Comparison of ENCODE assay signal across 8 mouse cellular contexts in the genomic region with DNA sequence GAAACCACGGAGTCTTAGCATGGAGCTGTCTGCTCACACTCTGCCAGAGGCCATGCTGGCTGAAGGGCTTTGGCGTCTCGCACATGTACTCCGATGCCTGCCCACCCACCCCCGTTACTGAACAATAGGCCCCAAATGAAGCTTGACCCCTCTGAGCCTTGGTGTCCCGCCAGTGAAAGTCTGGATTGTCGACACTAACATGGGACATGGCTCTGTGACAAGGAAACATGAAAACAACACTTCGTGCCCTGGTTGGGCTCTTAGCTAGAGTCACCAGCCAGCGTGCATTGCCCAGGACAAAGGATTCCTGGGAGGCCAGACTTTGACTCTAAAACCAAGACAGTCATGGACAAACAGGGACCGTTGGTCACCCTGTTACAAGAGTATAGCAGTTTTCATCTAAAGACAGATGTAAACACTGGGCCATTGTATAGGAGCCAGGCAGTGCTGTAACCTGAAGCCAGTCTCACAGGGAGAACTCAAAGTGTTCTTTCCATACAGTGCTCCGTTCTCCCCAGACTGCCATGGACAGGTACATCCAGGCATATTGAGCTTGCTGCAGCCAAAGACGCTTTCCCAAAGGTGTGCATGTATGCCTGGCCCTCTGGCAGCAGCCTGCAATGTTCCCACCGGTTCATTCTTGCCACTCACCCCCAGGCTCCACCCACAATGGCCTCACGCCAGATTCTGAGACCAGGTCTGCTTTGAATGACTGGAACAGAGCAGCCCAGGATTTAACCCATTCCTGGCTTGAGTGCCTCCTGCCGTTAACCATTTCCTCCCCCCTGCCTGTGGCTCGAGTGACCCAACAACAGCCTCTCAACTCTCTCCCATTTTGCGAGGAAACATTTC. TPM values are rescaled to one million over a fixed set of nuclear protein-coding genes. Genes with fewer than 3 reads are reported as not detected.
DNase-seq lines count a peak whose midpoint lies in the region; ATAC-seq lines count a peak whose summit lies in the region.

No protein-coding gene starts in this region.

- peak overlapping the region; percentile 66 for H3K4me2 ChIP-seq in heart, embryonic 13.5 days
- H3K4me2 ChIP-seq in kidney, embryonic 15.5 days, result peak overlapping the region; percentile 52

- peaks cover 12% of the 10 kb centered on the region for H3K36me3 ChIP-seq in heart, embryonic 13.5 days
- H3K36me3 ChIP-seq in kidney, embryonic 15.5 days, result peaks cover 6% of the 10 kb centered on the region; the same call in 1 of the 2 replicates

- H3K27me3 ChIP-seq in heart, embryonic 13.5 days (replicated peaks), result peaks cover 15% of the 10 kb centered on the region
- H3K27me3 ChIP-seq in kidney, embryonic 15.5 days, result peaks cover 12% of the 10 kb centered on the region

- no peak for ATAC-seq in heart, embryonic 13.5 days (ENCODE audit: extremely low read depth, insufficient number of reproducible peaks, low FRiP score, low TSS enrichment)
- peak; percentile 79 for ATAC-seq in kidney, embryonic 15.5 days (replicated peaks; ENCODE audit: low FRiP score)

- H3K4me1 ChIP-seq in heart, embryonic 13.5 days, result peaks cover 56% of the 10 kb centered on the region
- H3K4me1 ChIP-seq in kidney, embryonic 15.5 days, result peaks cover 42% of the 10 kb centered on the region

- H3K9ac ChIP-seq in heart, embryonic 13.5 days, result 0 out of 2 replicates have a peak overlapping the region, but pooled peaks have one; percentile 15
- no peak overlapping the region for H3K9ac ChIP-seq in kidney, embryonic 15.5 days

- intact Hi-C loops in left cerebral cortex, postnatal 14 days (cut with DNase I), result no loop called here
- intact Hi-C loops in left cerebral cortex, postnatal 25 days (cut with DNase I), result no loop called here

- WGBS in heart, embryonic 13.5 days, result 22% methylated on average over 17 of the region's 17 CpGs
- 17% methylated on average over 17 of the region's 17 CpGs for WGBS in kidney, embryonic 15.5 days

- DNase-seq in left cerebral cortex, postnatal 14 days (ENCODE audit: low spot score in 2 of 2), result peak; percentile 32 to 62
- no peak for DNase-seq in left cerebral cortex, adult 11 months (ENCODE audit: low spot score)
- DNase-seq in cerebellum, adult 9-10 months, result peak; percentile 49
- peak; percentile 64 for DNase-seq in lung, postnatal 25 days (ENCODE audit: low spot score)
- peak; percentile 41 for DNase-seq in testis, postnatal 14 days (ENCODE audit: low spot score)
- DNase-seq in left cerebral cortex, postnatal 25 days (ENCODE audit: low spot score in 2 of 2), result no peak

- H3K9me3 ChIP-seq in heart, embryonic 13.5 days, result no peaks in the 10 kb centered on the region
- no peaks in the 10 kb centered on the region for H3K9me3 ChIP-seq in kidney, embryonic 15.5 days (replicated peaks)

- H3K27ac ChIP-seq in heart, embryonic 13.5 days (replicated peaks), result peak overlapping the region; percentile 13
- H3K27ac ChIP-seq in kidney, embryonic 15.5 days, result peak overlapping the region; percentile 50; the same call in 1 of the 2 replicates

- peak overlapping the region; percentile 31 for H3K4me3 ChIP-seq in heart, embryonic 13.5 days
- peak overlapping the region; percentile 16 for H3K4me3 ChIP-seq in kidney, embryonic 15.5 days (replicated peaks)

RNA-seq across cellular contexts. Expression of gene Mn1, which starts 23.6 kb away (rescaled TPM):
- total RNA-seq in left cerebral cortex, postnatal 14 days (2021), result 10 to 100 TPM; 62.1 to 66.1 TPM
- 7.2 and 8.2 TPM in 2 replicates for polyA plus RNA-seq in heart, embryonic 13.5 days (2015; fragmentation: Nextera tagmentation; extraction: Ambion mirVana)
- 6.2 and 7.8 TPM in 2 replicates for polyA plus RNA-seq in kidney, embryonic 15.5 days (2015; fragmentation: Nextera tagmentation; extraction: Ambion mirVana)
- total RNA-seq in left cerebral cortex, postnatal 25 days (2021), result 10 to 100 TPM; 62.8 to 63.4 TPM

Comparison
In these comparisons a context has a peak if more than half of its experiments do, and no peak if none do; other contexts are left out.
1. DNase-seq: peak in left cerebral cortex, postnatal 14 days (2 of 2), cerebellum, adult 9-10 months (single experiment), lung, postnatal 25 days (single experiment) and testis, postnatal 14 days (single experiment); none in left cerebral cortex, adult 11 months (single experiment) and left cerebral cortex, postnatal 25 days (0 of 2).